Mouse (Mus musculus): Measurements from ENCODE around the gene Gm340.

Gene Gm340

GRCm38 (mm10) chr19:41613325-41614087 lies 31.3 kb downstream of the Gm340 start:
- no peak for DNase-seq (ENCODE audit: low spot score)

- DNase-seq (ENCODE audit: low spot score) = no peak
These were observed 33.5 kb downstream of the Gm340 start for GRCm38 (mm10) chr19:41615606-41616224.

GRCm38 (mm10) chr19:41616274-41616673 lies 34.1 kb downstream of the Gm340 start:
- no peak for DNase-seq (ENCODE audit: low spot score)

- no peak for DNase-seq (ENCODE audit: low spot score)
These were observed 34.9 kb downstream of the Gm340 start for GRCm38 (mm10) chr19:41617102-41617501.

GRCm38 (mm10) chr19:41618153-41618657 lies 36.0 kb downstream of the Gm340 start:
- no peak for DNase-seq (ENCODE audit: low spot score)

- DNase-seq (ENCODE audit: low spot score) = no peak
These were observed 36.7 kb downstream of the Gm340 start for GRCm38 (mm10) chr19:41618771-41619385.

GRCm38 (mm10) chr19:41620366-41621092 lies 38.4 kb downstream of the Gm340 start:
- DNase-seq (ENCODE audit: low spot score) = no peak

GRCm38 (mm10) chr19:41628970-41629369 lies 46.8 kb downstream of the Gm340 start:
- no peak for DNase-seq (ENCODE audit: low spot score)

- DNase-seq (ENCODE audit: low spot score) = peak; percentile 33
These were observed 47.4 kb downstream of the Gm340 start for GRCm38 (mm10) chr19:41629532-41629931.

- no peak for DNase-seq (ENCODE audit: low spot score)
These were observed 51.9 kb downstream of the Gm340 start for GRCm38 (mm10) chr19:41634099-41634498.

GRCm38 (mm10) chr19:41634999-41635398 lies 52.8 kb downstream of the Gm340 start:
- DNase-seq (ENCODE audit: low spot score) = no peak

All from urinary bladder, postnatal 25 days (tissue).